Mouse (Mus musculus) gastrocnemius, postnatal 25 days (tissue): ENCODE data around the gene Dlg2. TPM values are rescaled to one million over a fixed set of nuclear protein-coding genes. Genes with fewer than 3 reads are reported as not detected.

Experiments
- DNase-seq: peaks from one replicate; pipeline ENCODE4 v3.0.0; 2022
- total RNA-seq, 2 experiments: library from RNA; stranded (reverse); gene quantifications; 1 replicate in 1 of 2; 2 replicates in 1 of 2; pipeline ENCODE4 v1.2.3; 2021

Gene Dlg2
- total RNA-seq, 2 experiments from 2014 or later, result 0.05 to 0.75 TPM

GRCm38 (mm10) chr7:92400551-92400950 lies 1924.1 kb downstream of the Dlg2 start:
- DNase-seq, result no peak

GRCm38 (mm10) chr7:92401001-92401688 lies 1924.7 kb downstream of the Dlg2 start:
- no peak for DNase-seq

GRCm38 (mm10) chr7:92408479-92408878 lies 1932.0 kb downstream of the Dlg2 start:
- DNase-seq, result no peak

- DNase-seq, result no peak
Observed at GRCm38 (mm10) chr7:92420474-92420873, 1944.0 kb downstream of the Dlg2 start.

GRCm38 (mm10) chr7:92423017-92423416 lies 1946.5 kb downstream of the Dlg2 start:
- no peak for DNase-seq

- DNase-seq, result peak; percentile 7
Observed at GRCm38 (mm10) chr7:92424703-92425102, 1948.2 kb downstream of the Dlg2 start.

GRCm38 (mm10) chr7:92427280-92427679 lies 1950.8 kb downstream of the Dlg2 start:
- no peak for DNase-seq

GRCm38 (mm10) chr7:92428629-92429028 lies 1952.2 kb downstream of the Dlg2 start:
- no peak for DNase-seq

GRCm38 (mm10) chr7:92430254-92430653 lies 1953.8 kb downstream of the Dlg2 start:
- DNase-seq, result no peak

- no peak for DNase-seq
Observed at GRCm38 (mm10) chr7:92437168-92437567, 1960.7 kb downstream of the Dlg2 start.

- no peak for DNase-seq
Observed at GRCm38 (mm10) chr7:92439503-92440487, 1963.3 kb downstream of the Dlg2 start.

- no peak for DNase-seq
Observed at GRCm38 (mm10) chr7:92441611-92442010, 1965.1 kb downstream of the Dlg2 start.

- DNase-seq, result no peak
Observed at GRCm38 (mm10) chr7:92442082-92442481, 1965.6 kb downstream of the Dlg2 start.

- no peak for DNase-seq
Observed at GRCm38 (mm10) chr7:92447938-92448337, 1971.5 kb downstream of the Dlg2 start.

GRCm38 (mm10) chr7:92448782-92449575 lies 1972.5 kb downstream of the Dlg2 start:
- no peak for DNase-seq

GRCm38 (mm10) chr7:92454176-92454575 lies 1977.7 kb downstream of the Dlg2 start:
- DNase-seq, result no peak

GRCm38 (mm10) chr7:92455927-92456326 lies 1979.5 kb downstream of the Dlg2 start:
- no peak for DNase-seq

GRCm38 (mm10) chr7:92457791-92458190 lies 1981.3 kb downstream of the Dlg2 start:
- peak; percentile 5 for DNase-seq

GRCm38 (mm10) chr7:92458308-92458707 lies 1981.8 kb downstream of the Dlg2 start:
- DNase-seq, result no peak

- DNase-seq, result no peak
Observed at GRCm38 (mm10) chr7:92460578-92460977, 1984.1 kb downstream of the Dlg2 start.

- no peak for DNase-seq
Observed at GRCm38 (mm10) chr7:92461256-92461655, 1984.8 kb downstream of the Dlg2 start.
